Mouse (Mus musculus) CH12.LX (cell line): ENCODE data around the gene Serp1.

Experiments used
- CHD2 ChIP-seq: IDR thresholded peaks from 2 replicates; pipeline ENCODE4 v1.6.1; 2011; ENCODE audit warnings: low read length, improper control_type of control experiment
- CTCF ChIP-seq, 2 experiments: IDR thresholded peaks in 1 of 2; conservative IDR thresholded peaks in 1 of 2; 2 replicates each; pipeline ENCODE4 v1.5.1; 2011 to 2012; ENCODE audit warnings: low read depth in 2 of 2, low read length in 2 of 2, improper control_type of control experiment in 1 of 2, inconsistent platforms in 1 of 2, mild to moderate bottlenecking in 1 of 2, moderate library complexity in 1 of 2
- POLR2AphosphoS2 ChIP-seq: IDR thresholded peaks from 2 replicates; pipeline ENCODE4 v1.6.1; 2011; ENCODE audit warnings: low read depth, low read length, improper control_type of control experiment

GRCm38 (mm10) chr3:58556649-58557048 is 31.0 kb upstream of the Serp1 start:
- TF ChIP-seq CTCF (conservative IDR thresholded peaks at IDR 0.05 in 1 of 2, IDR thresholded peaks at IDR 0.05 in 1 of 2; ENCODE audit: low read depth in 2 of 2, low read length in 2 of 2) (no peak), POLR2AphosphoS2 (no peak), CHD2 (no peak)
